Mouse (Mus musculus): ENCODE data around the gene Mocs1.
"Not testable (repeated sequence)": the region's sequence is repeated elsewhere in the genome, so short reads cannot be mapped to it uniquely, and the experiment has no call there.

The Mocs1 gene

GRCm38 (mm10) chr17:49432071-49432711 is 4.0 kb downstream of the Mocs1 start:
- DNase-seq (ENCODE audit: low read depth, low spot score) = no peak

GRCm38 (mm10) chr17:49433071-49433470 is 4.9 kb downstream of the Mocs1 start:
- no peak for DNase-seq (ENCODE audit: low read depth, low spot score)

GRCm38 (mm10) chr17:49434236-49434635 is 6.1 kb downstream of the Mocs1 start:
- no peak for DNase-seq (ENCODE audit: low read depth, low spot score)

GRCm38 (mm10) chr17:49435081-49435480 is 6.9 kb downstream of the Mocs1 start:
- DNase-seq (ENCODE audit: low read depth, low spot score) = no peak

GRCm38 (mm10) chr17:49436631-49437030 is 8.5 kb downstream of the Mocs1 start:
- DNase-seq (ENCODE audit: low read depth, low spot score) = no peak

- not testable (repeated sequence) for DNase-seq (ENCODE audit: low read depth, low spot score)
Measured at GRCm38 (mm10) chr17:49437306-49437705, 9.1 kb downstream of the Mocs1 start.

- DNase-seq (ENCODE audit: low read depth, low spot score) = no peak
Measured at GRCm38 (mm10) chr17:49438822-49439574, 10.8 kb downstream of the Mocs1 start.

GRCm38 (mm10) chr17:49439706-49440105 is 11.5 kb downstream of the Mocs1 start:
- DNase-seq (ENCODE audit: low read depth, low spot score) = no peak

- no peak for DNase-seq (ENCODE audit: low read depth, low spot score)
Measured at GRCm38 (mm10) chr17:49440331-49441130, 12.4 kb downstream of the Mocs1 start.

GRCm38 (mm10) chr17:49442841-49443240 is 14.7 kb downstream of the Mocs1 start:
- not testable (repeated sequence) for DNase-seq (ENCODE audit: low read depth, low spot score)

- no peak for DNase-seq (ENCODE audit: low read depth, low spot score)
Measured at GRCm38 (mm10) chr17:49448570-49449229, 20.5 kb downstream of the Mocs1 start.

GRCm38 (mm10) chr17:49449230-49449608 is 21.1 kb downstream of the Mocs1 start:
- no peak for DNase-seq (ENCODE audit: low read depth, low spot score)

GRCm38 (mm10) chr17:49450922-49451321 is 22.8 kb downstream of the Mocs1 start:
- DNase-seq (ENCODE audit: low read depth, low spot score) = no peak

GRCm38 (mm10) chr17:49456334-49456733 is 28.2 kb downstream of the Mocs1 start:
- no peak for DNase-seq (ENCODE audit: low read depth, low spot score)

GRCm38 (mm10) chr17:49457833-49458232 is 29.7 kb downstream of the Mocs1 start:
- DNase-seq (ENCODE audit: low read depth, low spot score) = no peak

- no peak for DNase-seq (ENCODE audit: low read depth, low spot score)
Measured at GRCm38 (mm10) chr17:49458386-49458785, 30.2 kb downstream of the Mocs1 start.

GRCm38 (mm10) chr17:49464884-49465283 is 36.7 kb downstream of the Mocs1 start:
- no peak for DNase-seq (ENCODE audit: low read depth, low spot score)

- DNase-seq (ENCODE audit: low read depth, low spot score) = no peak
Measured at GRCm38 (mm10) chr17:49468223-49468622, 40.1 kb downstream of the Mocs1 start.

GRCm38 (mm10) chr17:49472626-49473025 is 44.5 kb downstream of the Mocs1 start:
- no peak for DNase-seq (ENCODE audit: low read depth, low spot score)

GRCm38 (mm10) chr17:49474051-49474450 is 45.9 kb downstream of the Mocs1 start:
- no peak for DNase-seq (ENCODE audit: low read depth, low spot score)

GRCm38 (mm10) chr17:49475174-49475573 is 47.0 kb downstream of the Mocs1 start:
- DNase-seq (ENCODE audit: low read depth, low spot score) = no peak

- DNase-seq (ENCODE audit: low read depth, low spot score) = no peak
Measured at GRCm38 (mm10) chr17:49477370-49477769, 49.2 kb downstream of the Mocs1 start.

Data from brain, embryonic 18.5 days (tissue).